Mouse (Mus musculus) neural tube, embryonic 15.5 days (tissue): ENCODE results near the gene Slco1a6. TPM values are rescaled to one million over a fixed set of nuclear protein-coding genes. Genes with fewer than 3 reads are reported as not detected.
"Not testable (repeated sequence)": the region's sequence is repeated elsewhere in the genome, so short reads cannot be mapped to it uniquely, and the experiment has no call there.

Source experiments
- ATAC-seq: fragments of 200-750 bp; cut with Nextera tagmentation; 2 replicates; pipeline ENCODE4 v1.8.0; 2017; ENCODE audit warnings: mild to moderate bottlenecking, moderate TSS enrichment, moderate library complexity; ENCODE audit not compliant: low FRiP score
- H3K27ac ChIP-seq: fragments of 300-500 bp; sonication (generic); replicated peaks from 2 replicates; pipeline ENCODE4 v1.5.1; 2015; ENCODE audit warnings: mild to moderate bottlenecking, inconsistent platforms
- H3K27me3 ChIP-seq: fragments of 300-500 bp; sonication (generic); replicated peaks from 2 replicates; pipeline ENCODE4 v1.6.1; 2015; ENCODE audit warnings: inconsistent platforms
- H3K36me3 ChIP-seq: fragments of 300-500 bp; sonication (generic); 2 replicates; pipeline ENCODE4 v1.6.1; 2015; ENCODE audit warnings: inconsistent platforms
- H3K4me1 ChIP-seq: fragments of 300-500 bp; sonication (generic); 2 replicates; pipeline ENCODE4 v1.6.1; 2015; ENCODE audit warnings: inconsistent platforms
- H3K4me2 ChIP-seq: fragments of 300-500 bp; sonication (generic); 2 replicates; pipeline ENCODE4 v1.6.1; 2015; ENCODE audit warnings: inconsistent platforms, mild to moderate bottlenecking, moderate library complexity
- H3K4me3 ChIP-seq: fragments of 300-500 bp; sonication (generic); replicated peaks from 2 replicates; pipeline ENCODE4 v1.5.1; 2015; ENCODE audit warnings: mild to moderate bottlenecking, inconsistent platforms
- H3K9ac ChIP-seq: fragments of 300-500 bp; sonication (generic); replicated peaks from 2 replicates; pipeline ENCODE4 v1.6.1; 2015; ENCODE audit warnings: mild to moderate bottlenecking, inconsistent platforms
- H3K9me3 ChIP-seq: fragments of 300-500 bp; sonication (generic); replicated peaks from 2 replicates; pipeline ENCODE4 v1.6.1; 2016; ENCODE audit warnings: inconsistent platforms
- WGBS: fragments of 180-500 bp; shearing (Covaris S2); methylation state at CpG from one replicate; pipeline ENCODE4 v1.1.7; 2015; ENCODE audit warnings: mixed read lengths; 5-methylcytosine and 5-hydroxymethylcytosine counted together
- polyA plus RNA-seq: library from polyadenylated mRNA; unstranded; fragments of >200 nt; fragmentation: Nextera tagmentation; extraction: Ambion mirVana; gene quantifications from 2 replicates; pipeline ENCODE4 v1.2.1, GENCODE M21; 2015

Gene Slco1a6
- polyA plus RNA-seq, 1 experiment from 2014 or later = 0.51 TPM

DNA sequence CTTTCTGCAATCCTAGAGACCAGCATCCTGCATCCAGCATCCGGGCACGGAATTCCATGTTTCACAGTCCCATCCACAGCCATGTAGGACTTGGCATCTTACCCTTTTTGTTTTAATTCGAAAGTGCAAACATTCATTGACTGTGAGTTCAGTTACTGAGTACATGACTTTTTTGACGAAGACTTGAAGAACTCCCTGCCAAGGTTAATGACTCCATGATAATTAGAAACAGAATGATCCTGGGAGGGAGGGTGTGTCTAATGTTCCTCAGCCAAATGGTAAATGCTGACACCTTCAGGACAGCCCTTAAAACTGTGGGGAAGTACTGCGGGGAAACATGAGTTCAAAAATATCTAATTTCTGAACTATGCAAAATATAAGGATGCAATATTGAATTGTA is 44.9 kb downstream of the Slco1a6 start:
- H3K27me3 ChIP-seq = no peaks in the 10 kb centered on the region
- WGBS = 81% methylated on average over 5 of the region's 5 CpGs
- ATAC-seq = no peak

DNA sequence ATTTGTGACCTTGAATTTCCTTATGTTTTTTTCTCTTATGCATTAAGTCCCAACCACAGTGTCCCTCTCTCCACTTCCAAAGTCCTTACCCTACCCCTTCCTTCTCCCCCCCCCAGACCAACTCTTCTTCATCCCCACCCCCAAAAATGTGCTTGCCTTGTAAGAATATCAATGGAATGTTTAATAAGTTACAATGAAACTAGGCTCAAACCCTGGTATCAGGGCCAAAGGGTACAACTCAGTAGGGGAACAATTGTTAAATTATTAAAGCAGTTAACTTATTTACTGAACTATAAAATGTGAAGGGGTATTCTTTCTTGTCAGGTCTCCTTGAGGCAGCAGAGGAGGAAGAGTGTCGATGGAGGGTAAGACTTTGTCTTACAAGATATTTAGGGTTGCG is 47.1 kb downstream of the Slco1a6 start:
- no peak for ATAC-seq
- Histone ChIP-seq H3K9me3 (no peaks in the 10 kb centered on the region), H3K4me1 (no peaks in the 10 kb centered on the region), H3K36me3 (no peaks in the 10 kb centered on the region), H3K27me3 (no peaks in the 10 kb centered on the region), H3K4me3 (no peak overlapping the region), H3K9ac (no peak overlapping the region), H3K27ac (no peak overlapping the region), H3K4me2 (no peak overlapping the region)
- WGBS = 90% methylated on average over 2 of the region's 2 CpGs

More for the DNA sequence above, 44.9 kb downstream of the Slco1a6 start:
- no peak overlapping the region for H3K4me3 ChIP-seq
- H3K9me3 ChIP-seq = no peaks in the 10 kb centered on the region
- no peak overlapping the region for H3K9ac ChIP-seq
- no peak overlapping the region for H3K27ac ChIP-seq
- H3K4me1 ChIP-seq = no peaks in the 10 kb centered on the region
- H3K36me3 ChIP-seq = no peaks in the 10 kb centered on the region
- no peak overlapping the region for H3K4me2 ChIP-seq

GRCm38 (mm10) chr6:142154081-142154480 is 54.2 kb downstream of the Slco1a6 start:
- 97% methylated on average over 5 of the region's 10 CpGs for WGBS
- not testable (repeated sequence) for ATAC-seq, H3K27me3 ChIP-seq, H3K4me2 ChIP-seq, H3K4me1 ChIP-seq, H3K4me3 ChIP-seq, H3K9ac ChIP-seq, H3K27ac ChIP-seq, H3K9me3 ChIP-seq, H3K36me3 ChIP-seq

- H3K9me3 ChIP-seq = no peaks in the 10 kb centered on the region
- H3K9ac ChIP-seq = no peak overlapping the region
- no peak overlapping the region for H3K4me2 ChIP-seq
- H3K4me1 ChIP-seq = no peaks in the 10 kb centered on the region
- H3K4me3 ChIP-seq = no peak overlapping the region
- no peak overlapping the region for H3K27ac ChIP-seq
- no peaks in the 10 kb centered on the region for H3K36me3 ChIP-seq
- H3K27me3 ChIP-seq = no peaks in the 10 kb centered on the region
- no peak for ATAC-seq
- 94% methylated on average over 1 of the region's 1 CpGs for WGBS
These were observed 60.0 kb downstream of the Slco1a6 start for GRCm38 (mm10) chr6:142148371-142148770.

GRCm38 (mm10) chr6:142111667-142112305 is 96.5 kb downstream of the Slco1a6 start:
- no peaks in the 10 kb centered on the region for H3K36me3 ChIP-seq
- no peak overlapping the region for H3K4me2 ChIP-seq
- WGBS = 53% methylated on average over 3 of the region's 3 CpGs
- H3K27ac ChIP-seq = no peak overlapping the region
- no peak overlapping the region for H3K4me3 ChIP-seq
- peaks cover 6% of the 10 kb centered on the region; the same call in 1 of the 2 replicates for H3K4me1 ChIP-seq
- no peaks in the 10 kb centered on the region for H3K9me3 ChIP-seq
- peak; percentile 91 for ATAC-seq
- H3K27me3 ChIP-seq = no peaks in the 10 kb centered on the region
- no peak overlapping the region for H3K9ac ChIP-seq

DNA sequence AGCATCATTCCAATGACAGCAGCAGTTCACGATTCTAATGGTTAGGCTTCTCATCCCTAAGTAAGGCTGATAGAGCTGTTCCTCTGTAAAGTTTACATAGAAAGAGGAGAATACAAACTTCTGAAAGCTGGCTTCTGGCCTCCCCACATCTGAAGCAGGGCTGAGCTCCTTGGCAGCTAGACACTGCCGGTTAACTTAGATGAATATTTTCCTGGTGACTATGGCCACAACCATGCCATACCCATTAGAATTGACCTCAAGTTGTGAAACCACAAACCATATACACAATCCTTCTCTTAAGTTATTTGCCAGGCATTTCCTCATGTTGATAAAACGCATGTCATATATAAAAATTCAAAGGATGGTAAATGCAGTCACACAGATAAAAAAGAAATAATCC is 117.2 kb downstream of the Slco1a6 start:
- ATAC-seq = no peak
- Histone ChIP-seq H3K4me3 (no peak overlapping the region), H3K36me3 (no peaks in the 10 kb centered on the region), H3K9me3 (no peaks in the 10 kb centered on the region), H3K27ac (no peak overlapping the region), H3K9ac (no peak overlapping the region), H3K4me1 (no peaks in the 10 kb centered on the region), H3K4me2 (no peak overlapping the region), H3K27me3 (no peaks in the 10 kb centered on the region)
- WGBS = 91% methylated on average over 3 of the region's 3 CpGs

DNA sequence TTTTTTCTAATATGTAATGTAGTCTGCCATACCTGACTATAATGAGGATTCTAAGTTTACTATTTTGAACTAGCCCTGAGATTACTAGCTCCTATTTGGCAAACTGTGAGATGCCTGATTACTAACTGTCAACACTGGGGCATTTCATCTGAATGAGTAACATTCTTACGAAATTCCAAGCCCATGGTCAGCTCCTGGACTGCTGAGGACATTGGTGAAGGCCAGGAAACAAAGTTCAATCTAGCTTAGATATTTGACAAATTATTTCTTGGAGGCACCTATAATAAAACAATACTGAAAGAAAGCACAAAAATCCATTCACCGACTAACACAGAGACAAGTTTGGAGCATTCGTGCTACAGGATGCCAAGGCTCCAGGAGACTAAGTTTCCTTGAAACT is 150.0 kb downstream of the Slco1a6 start:
- not testable (repeated sequence) for H3K9me3 ChIP-seq, H3K27ac ChIP-seq, H3K4me3 ChIP-seq, H3K9ac ChIP-seq, H3K36me3 ChIP-seq, H3K4me1 ChIP-seq, H3K27me3 ChIP-seq, H3K4me2 ChIP-seq, ATAC-seq
- WGBS = 94% methylated on average over 3 of the region's 3 CpGs

DNA sequence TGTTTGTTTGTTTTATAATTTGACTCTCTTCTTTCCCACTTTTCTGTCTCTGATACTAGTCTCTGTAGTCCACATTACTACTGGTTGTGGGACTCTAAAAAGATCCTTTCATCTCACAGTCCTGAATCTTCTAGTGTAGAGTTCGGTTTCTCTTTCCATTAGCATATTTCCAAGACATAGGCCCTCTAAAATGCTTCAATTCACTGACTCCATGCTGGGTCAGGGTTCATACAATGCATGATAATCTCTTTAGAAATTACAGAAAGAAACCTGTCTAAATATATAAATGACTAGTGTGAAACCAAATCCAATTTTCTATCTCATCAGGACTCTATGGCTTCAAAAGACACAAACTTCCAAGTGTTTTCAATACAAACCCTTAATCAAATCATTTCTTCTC is 160.6 kb downstream of the Slco1a6 start:
- Histone ChIP-seq H3K27me3 (no peaks in the 10 kb centered on the region), H3K4me3 (no peak overlapping the region), H3K4me2 (no peak overlapping the region), H3K27ac (no peak overlapping the region), H3K4me1 (no peaks in the 10 kb centered on the region), H3K9ac (no peak overlapping the region), H3K36me3 (no peaks in the 10 kb centered on the region), H3K9me3 (no peaks in the 10 kb centered on the region)
- no peak for ATAC-seq
- 74% methylated on average over 1 of the region's 1 CpGs for WGBS

GRCm38 (mm10) chr6:142045746-142046145 is 162.6 kb downstream of the Slco1a6 start:
- H3K4me1 ChIP-seq = no peaks in the 10 kb centered on the region
- H3K27me3 ChIP-seq = no peaks in the 10 kb centered on the region
- H3K9ac ChIP-seq = no peak overlapping the region
- H3K4me2 ChIP-seq = no peak overlapping the region
- H3K36me3 ChIP-seq = no peaks in the 10 kb centered on the region
- H3K27ac ChIP-seq = no peak overlapping the region
- no peaks in the 10 kb centered on the region for H3K9me3 ChIP-seq
- 89% methylated on average over 2 of the region's 2 CpGs for WGBS
- H3K4me3 ChIP-seq = no peak overlapping the region
- ATAC-seq = no peak

GRCm38 (mm10) chr6:142041896-142042295 is 166.4 kb downstream of the Slco1a6 start:
- H3K4me2 ChIP-seq = no peak overlapping the region
- no peak overlapping the region for H3K4me3 ChIP-seq
- no peaks in the 10 kb centered on the region for H3K4me1 ChIP-seq
- H3K9ac ChIP-seq = no peak overlapping the region
- ATAC-seq = no peak
- no peaks in the 10 kb centered on the region for H3K27me3 ChIP-seq
- H3K36me3 ChIP-seq = no peaks in the 10 kb centered on the region
- 93% methylated on average over 3 of the region's 3 CpGs for whole genome bisulfite sequencing
- H3K9me3 ChIP-seq = no peaks in the 10 kb centered on the region
- H3K27ac ChIP-seq = no peak overlapping the region

- H3K9ac ChIP-seq = no peak overlapping the region
- H3K27me3 ChIP-seq = no peaks in the 10 kb centered on the region
- H3K27ac ChIP-seq = 0 out of 2 replicates have a peak overlapping the region, but pooled peaks have one; percentile 13
- no peak overlapping the region for H3K4me3 ChIP-seq
- WGBS = 34% methylated on average over 16 of the region's 16 CpGs
- peak; percentile 78; the same call in 1 of the 2 replicates for ATAC-seq
- H3K4me1 ChIP-seq = no peaks in the 10 kb centered on the region
- H3K9me3 ChIP-seq = no peaks in the 10 kb centered on the region
- no peak overlapping the region for H3K4me2 ChIP-seq
- no peaks in the 10 kb centered on the region for H3K36me3 ChIP-seq
These were observed 167.8 kb downstream of the Slco1a6 start for GRCm38 (mm10) chr6:142040306-142041175.

DNA sequence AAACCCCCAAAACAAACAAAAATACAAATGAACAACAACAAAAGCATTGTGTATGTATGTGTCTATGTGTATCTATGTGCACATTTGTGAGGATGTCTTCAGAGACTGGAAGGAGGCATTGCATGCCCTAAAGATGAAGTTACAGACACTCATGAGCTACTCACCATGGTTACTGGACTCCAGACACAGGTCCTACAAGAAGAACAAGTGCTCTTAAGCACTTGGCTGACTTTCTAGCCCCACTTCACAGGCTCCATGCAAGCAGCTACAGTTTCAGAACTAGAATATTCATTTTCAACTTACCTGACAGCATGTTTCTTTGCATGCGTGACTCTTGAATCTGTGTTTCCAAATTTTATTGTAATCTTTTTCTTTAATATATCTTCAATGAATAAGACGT is 172.6 kb downstream of the Slco1a6 start:
- no peak overlapping the region for H3K4me3 ChIP-seq
- no peak overlapping the region for H3K4me2 ChIP-seq
- H3K27me3 ChIP-seq = no peaks in the 10 kb centered on the region
- 92% methylated on average over 2 of the region's 2 CpGs for WGBS
- H3K36me3 ChIP-seq = no peaks in the 10 kb centered on the region
- no peak overlapping the region for H3K9ac ChIP-seq
- H3K27ac ChIP-seq = no peak overlapping the region
- no peaks in the 10 kb centered on the region for H3K9me3 ChIP-seq
- ATAC-seq = no peak
- H3K4me1 ChIP-seq = no peaks in the 10 kb centered on the region
